Mouse (Mus musculus) yolk sac, embryonic 10.5 days (tissue): ENCODE results near the gene Cbx5.
A peak's percentile ranks its signal among the peaks of the same experiment; 100 is the strongest.

Experiments used
- DNase-seq: peaks from one replicate; pipeline ENCODE4 v3.0.0-alpha.2; 2017; ENCODE audit warnings: low spot score

Cbx5 gene

GRCm38 (mm10) chr15:103214971-103215907 is 24.4 kb downstream of the Cbx5 start:
- DNase-seq = peak; percentile 83

- no peak for DNase-seq
These were observed 25.5 kb downstream of the Cbx5 start for GRCm38 (mm10) chr15:103214149-103214548.

- no peak for DNase-seq
These were observed 34.5 kb downstream of the Cbx5 start for GRCm38 (mm10) chr15:103205156-103205555.

GRCm38 (mm10) chr15:103202088-103202793 is 37.4 kb downstream of the Cbx5 start:
- no peak for DNase-seq

DNA sequence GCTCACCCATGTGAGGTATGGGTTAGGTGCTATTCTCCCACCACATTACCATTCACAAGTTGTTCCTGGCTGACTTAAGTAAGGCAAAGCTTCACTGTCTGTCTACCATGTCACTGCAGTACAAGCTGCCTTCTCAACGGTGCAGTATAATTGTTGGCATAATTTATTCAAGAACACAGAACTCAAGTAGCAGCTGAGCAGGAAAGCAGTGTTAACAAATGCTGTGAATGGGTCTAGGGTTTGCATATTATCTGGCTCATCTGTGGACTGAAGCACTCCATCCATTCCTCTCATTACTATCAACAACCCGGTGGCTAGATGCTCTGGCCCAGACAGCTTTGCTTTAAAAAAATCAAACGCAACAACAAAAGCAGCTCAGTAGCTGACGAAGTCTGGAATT is 41.8 kb downstream of the Cbx5 start:
- DNase-seq = no peak

GRCm38 (mm10) chr15:103196835-103197234 is 42.8 kb downstream of the Cbx5 start:
- DNase-seq = no peak

DNA sequence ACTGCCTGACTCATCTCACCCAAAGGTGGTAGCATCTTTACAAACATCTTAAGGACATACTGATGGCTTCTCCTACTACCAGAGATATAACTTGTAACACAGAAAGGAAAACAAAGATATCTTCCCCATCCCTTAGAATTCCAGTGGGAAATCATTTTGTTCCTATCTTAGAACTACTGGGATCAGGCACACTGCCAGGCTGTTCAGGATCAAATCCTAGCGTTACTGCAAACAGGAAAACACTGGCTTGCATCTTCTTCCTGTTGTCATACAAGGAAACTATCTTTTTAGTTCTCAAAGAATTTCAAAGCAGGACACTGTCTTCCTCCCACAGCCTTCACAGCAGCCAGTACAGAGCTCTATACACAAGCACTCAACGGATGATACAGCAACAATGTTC is 46.0 kb downstream of the Cbx5 start:
- DNase-seq = no peak

DNA sequence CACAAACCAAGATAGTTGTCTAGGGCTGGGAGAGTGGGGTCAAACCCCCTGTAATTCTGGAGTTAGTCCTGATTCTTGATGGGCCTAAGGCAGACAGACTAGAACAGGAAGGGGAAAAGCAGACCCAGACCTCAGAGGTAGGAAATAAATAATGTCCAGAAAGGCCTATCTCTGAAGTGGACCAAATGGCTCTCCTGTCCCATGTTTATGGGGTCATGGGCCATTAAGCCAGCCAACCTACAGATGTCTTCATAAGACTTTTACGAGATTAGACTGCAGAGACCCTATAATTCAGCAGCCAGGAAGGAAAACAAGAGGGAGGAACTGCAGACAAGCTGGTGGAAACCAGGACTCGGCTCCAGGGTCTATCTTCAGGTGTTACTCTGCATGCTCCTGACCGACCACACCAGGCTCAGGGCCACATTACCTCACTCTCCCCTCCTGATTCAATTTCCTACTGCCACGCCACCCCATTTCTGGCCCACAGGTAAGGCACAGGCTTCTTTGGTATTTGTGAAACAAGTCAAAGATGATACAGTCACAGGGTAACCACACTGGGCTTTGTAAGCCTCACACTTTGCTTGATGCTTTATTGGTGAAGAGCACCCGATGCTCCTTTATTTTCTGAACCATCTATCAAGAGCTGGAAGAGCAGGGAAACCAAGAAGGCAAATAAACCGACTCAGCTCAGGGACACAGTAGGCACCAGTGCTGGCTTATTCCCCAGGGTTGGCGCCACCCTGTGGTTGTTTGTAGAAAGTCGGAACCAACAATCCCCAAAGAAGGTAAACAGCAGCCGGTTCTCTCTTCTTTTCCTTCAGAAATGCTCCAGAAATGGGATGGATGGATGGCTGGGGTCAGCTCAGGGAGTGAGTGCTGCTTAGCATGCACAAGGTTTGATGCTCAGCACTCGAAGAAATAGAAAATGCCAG is 48.8 kb downstream of the Cbx5 start:
- no peak for DNase-seq

- no peak for DNase-seq
These were observed 49.5 kb downstream of the Cbx5 start for GRCm38 (mm10) chr15:103190083-103190482.

DNA sequence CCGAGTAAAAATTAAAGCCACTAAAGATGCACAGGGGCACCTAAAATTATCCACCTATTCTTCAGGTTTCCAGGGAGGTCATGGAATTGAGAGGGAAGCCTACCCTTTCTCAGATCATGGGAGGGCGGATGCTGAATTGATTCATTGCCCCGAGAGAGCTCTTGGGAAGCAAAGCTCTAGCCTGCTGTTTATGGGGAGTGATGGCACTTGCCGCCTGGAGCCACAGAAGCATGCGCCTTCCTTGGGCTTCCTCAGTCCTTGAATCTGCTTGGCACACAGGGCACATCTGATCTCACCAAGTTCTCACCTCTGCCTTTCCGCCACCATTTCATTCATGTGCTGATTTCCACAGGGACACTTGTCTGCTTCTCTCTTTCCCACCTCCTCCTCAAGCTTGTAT is 51.8 kb downstream of the Cbx5 start:
- DNase-seq = no peak

DNA sequence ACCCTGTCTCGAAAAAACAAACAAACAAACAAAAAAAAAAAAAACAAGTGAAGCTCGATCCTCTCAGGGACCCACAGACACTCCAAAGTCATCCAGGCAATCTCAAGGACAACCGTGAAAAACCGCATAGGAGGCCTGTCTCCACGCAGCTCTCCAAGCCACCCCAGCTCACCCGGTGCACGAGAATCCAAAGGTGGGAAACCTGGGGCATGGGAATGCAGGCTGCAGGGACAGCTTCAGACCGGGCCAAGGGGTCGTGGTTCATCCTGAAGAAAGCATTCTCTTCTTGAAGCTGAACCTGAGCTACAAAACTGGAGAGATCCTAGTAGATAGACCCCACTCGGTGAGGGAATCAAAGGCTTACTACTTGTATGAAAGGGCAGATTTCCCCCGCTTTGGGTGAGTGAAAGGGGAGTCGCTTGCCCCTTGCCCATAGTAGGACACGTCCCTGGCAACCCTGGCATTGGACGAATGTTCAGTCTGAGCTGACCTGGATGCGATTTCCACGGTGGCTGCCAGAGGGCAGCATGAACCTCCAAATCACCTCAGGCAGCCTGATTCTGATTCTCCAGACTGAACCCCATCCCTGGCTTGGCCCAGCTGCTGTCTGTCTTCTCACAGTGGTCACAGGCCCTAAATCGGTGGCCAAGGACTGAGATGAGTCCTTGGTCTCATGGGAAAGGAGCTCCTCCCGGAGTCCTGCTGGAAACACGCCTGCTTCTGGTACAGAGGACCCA is 54.0 kb downstream of the Cbx5 start:
- no peak for DNase-seq

- DNase-seq = no peak
These were observed 55.7 kb downstream of the Cbx5 start for GRCm38 (mm10) chr15:103183651-103184610.

GRCm38 (mm10) chr15:103183135-103183534 is 56.5 kb downstream of the Cbx5 start:
- peak; percentile 69 for DNase-seq

GRCm38 (mm10) chr15:103182166-103182790 is 57.3 kb downstream of the Cbx5 start:
- DNase-seq = peak; percentile 74

DNA sequence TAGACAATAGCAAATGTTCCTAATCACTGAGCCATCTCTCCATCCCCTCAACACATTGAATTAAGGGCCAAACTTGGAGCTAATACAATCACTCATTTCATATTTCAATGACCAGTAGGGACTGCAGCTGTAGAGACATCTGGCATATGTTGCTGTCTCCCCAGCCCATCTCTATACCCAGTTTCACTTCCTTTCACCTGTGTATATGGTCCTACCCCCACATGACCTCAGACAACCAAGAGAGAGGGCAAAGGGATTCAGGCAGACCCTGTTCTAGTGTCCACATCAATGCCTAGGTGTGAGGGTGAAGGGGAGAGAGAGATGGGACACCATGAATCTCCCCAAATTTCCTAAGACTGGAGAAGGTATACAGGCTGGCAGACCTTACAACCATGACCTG is 59.2 kb downstream of the Cbx5 start:
- DNase-seq = no peak

DNA sequence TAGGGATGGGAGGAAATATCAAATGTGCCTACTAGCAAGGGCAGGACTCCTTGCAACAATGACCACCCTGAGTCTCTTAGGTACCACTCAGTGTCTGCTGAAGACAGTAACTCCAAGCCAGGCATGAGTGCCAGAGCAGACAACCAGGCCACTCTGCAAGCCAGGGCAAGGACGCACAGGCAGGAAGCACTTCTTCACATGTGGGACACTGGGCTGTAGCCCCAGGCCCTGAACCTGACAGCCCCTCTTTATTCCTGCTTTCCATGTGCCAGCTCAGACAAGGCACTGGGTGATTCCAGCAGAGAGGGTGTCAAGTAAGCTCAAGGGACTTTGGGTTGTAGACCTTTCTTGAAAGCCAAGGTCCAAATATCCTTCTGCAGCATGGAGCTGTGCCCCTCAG is 60.8 kb downstream of the Cbx5 start:
- DNase-seq = no peak

- peak; percentile 49 for DNase-seq
These were observed 61.5 kb downstream of the Cbx5 start for GRCm38 (mm10) chr15:103178137-103178536.

- DNase-seq = peak; percentile 81
These were observed 62.0 kb downstream of the Cbx5 start for GRCm38 (mm10) chr15:103177611-103178041.

DNA sequence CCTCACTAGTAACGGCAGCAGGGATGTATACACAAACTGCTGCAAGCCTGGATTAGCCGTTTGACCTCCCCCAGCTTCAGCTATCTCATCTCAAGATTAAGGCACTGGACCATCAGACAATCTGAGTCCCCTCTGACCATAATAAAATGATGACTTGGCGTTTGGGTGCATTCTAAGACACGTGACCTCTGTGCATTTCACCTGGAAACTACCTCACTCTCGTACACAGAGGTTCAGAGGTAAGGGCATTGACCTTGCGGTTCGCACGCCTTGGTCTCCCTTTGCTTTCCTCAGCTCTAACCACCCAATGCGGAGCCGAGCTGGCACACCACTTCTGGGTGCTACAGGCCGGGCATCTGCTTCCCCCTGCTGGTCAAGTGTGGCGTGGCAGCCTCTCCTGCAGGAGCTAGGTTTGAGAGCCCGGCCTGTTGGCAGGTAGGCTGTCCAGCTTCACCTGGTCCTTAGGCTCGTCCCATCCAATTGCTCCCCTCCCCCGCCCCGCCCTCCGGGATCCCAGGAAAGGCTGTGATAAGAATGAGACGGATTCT is 62.7 kb downstream of the Cbx5 start:
- DNase-seq = peak; percentile 85
